Mouse (Mus musculus): ENCODE measurements around the gene Cd86.

The Cd86 gene

GRCm38 (mm10) chr16:36665782-36666181, at the start of gene Cd86:
Gene Cd86 (minus strand): TSS chr16:36666081.
- DNase-seq: no peak

GRCm38 (mm10) chr16:36711760-36712159, 45.9 kb upstream of the Cd86 start:
- DNase-seq: no peak

- DNase-seq: no peak
Measured at GRCm38 (mm10) chr16:36710794-36711193, 44.9 kb upstream of the Cd86 start.

- no peak for DNase-seq
Measured at GRCm38 (mm10) chr16:36709405-36709804, 43.5 kb upstream of the Cd86 start.

GRCm38 (mm10) chr16:36708751-36709150, 42.9 kb upstream of the Cd86 start:
- no peak for DNase-seq

- no peak for DNase-seq
Measured at GRCm38 (mm10) chr16:36707702-36708423, 42.0 kb upstream of the Cd86 start.

GRCm38 (mm10) chr16:36700484-36700883, 34.6 kb upstream of the Cd86 start:
- DNase-seq: no peak

GRCm38 (mm10) chr16:36697331-36697730, 31.4 kb upstream of the Cd86 start:
- no peak for DNase-seq

- DNase-seq: no peak
Measured at GRCm38 (mm10) chr16:36694798-36695290, 29.0 kb upstream of the Cd86 start.

GRCm38 (mm10) chr16:36693818-36694413, 28.0 kb upstream of the Cd86 start, which contains the start of gene Ildr1:
Gene Ildr1 (plus strand): TSS chr16:36693978.
- no peak for DNase-seq

GRCm38 (mm10) chr16:36691484-36691883, 25.6 kb upstream of the Cd86 start:
- no peak for DNase-seq

- no peak for DNase-seq
Measured at GRCm38 (mm10) chr16:36688076-36688475, 22.2 kb upstream of the Cd86 start.

- DNase-seq: no peak
Measured at GRCm38 (mm10) chr16:36684325-36684918, 18.5 kb upstream of the Cd86 start.

GRCm38 (mm10) chr16:36681829-36682228, 15.9 kb upstream of the Cd86 start:
- no peak for DNase-seq

- DNase-seq: no peak
Measured at GRCm38 (mm10) chr16:36675902-36676301, 10.0 kb upstream of the Cd86 start.

- no peak for DNase-seq
Measured at GRCm38 (mm10) chr16:36675304-36675703, 9.4 kb upstream of the Cd86 start.

GRCm38 (mm10) chr16:36674457-36675204, 8.8 kb upstream of the Cd86 start:
- no peak for DNase-seq

- no peak for DNase-seq
Measured at GRCm38 (mm10) chr16:36673196-36673595, 7.3 kb upstream of the Cd86 start.

- no peak for DNase-seq
Measured at GRCm38 (mm10) chr16:36670590-36670989, 4.7 kb upstream of the Cd86 start.

GRCm38 (mm10) chr16:36666448-36667017, 652 bp upstream of the Cd86 start:
- DNase-seq: no peak

GRCm38 (mm10) chr16:36663484-36663883, 2.4 kb downstream of the Cd86 start:
- DNase-seq: no peak

GRCm38 (mm10) chr16:36661330-36661729, 4.6 kb downstream of the Cd86 start:
- no peak for DNase-seq

- no peak for DNase-seq
Measured at GRCm38 (mm10) chr16:36655910-36656309, 10.0 kb downstream of the Cd86 start.
